Mouse (Mus musculus) lung, embryonic 14.5 days (tissue): ENCODE data around the gene Tbc1d22b. TPM values are rescaled to one million over a fixed set of nuclear protein-coding genes. Genes with fewer than 3 reads are reported as not detected.

Experiments used
- ATAC-seq: fragments of 200-750 bp; cut with Nextera tagmentation; 2 replicates; pipeline ENCODE4 v1.8.0; 2017; ENCODE audit warnings: mild to moderate bottlenecking, moderate TSS enrichment, moderate library complexity; ENCODE audit not compliant: insufficient read depth
- DNase-seq: peaks from one replicate; pipeline ENCODE4 v3.0.0-alpha.2; 2015
- H3K27ac ChIP-seq: fragments of 300-500 bp; sonication (generic); 2 replicates; pipeline ENCODE4 v1.5.1; 2014; ENCODE audit warnings: low read depth, mild to moderate bottlenecking, moderate library complexity
- H3K27me3 ChIP-seq: fragments of 300-500 bp; sonication (generic); 2 replicates; pipeline ENCODE4 v1.6.1; 2014; ENCODE audit warnings: low read length, control low read depth; ENCODE audit not compliant: insufficient read depth
- H3K36me3 ChIP-seq: fragments of 300-500 bp; sonication (generic); 2 replicates; pipeline ENCODE4 v1.6.1; 2014; ENCODE audit warnings: control low read depth; ENCODE audit not compliant: insufficient read depth
- H3K4me1 ChIP-seq: fragments of 300-500 bp; sonication (generic); 2 replicates; pipeline ENCODE4 v1.6.1; 2014; ENCODE audit warnings: antibody characterized with exemption, control low read depth; ENCODE audit not compliant: insufficient read depth
- H3K4me2 ChIP-seq: fragments of 300-500 bp; sonication (generic); 2 replicates; pipeline ENCODE4 v1.6.1; 2014; ENCODE audit warnings: mild to moderate bottlenecking
- H3K4me3 ChIP-seq: fragments of 300-500 bp; sonication (generic); 2 replicates; pipeline ENCODE4 v1.5.1; 2014; ENCODE audit warnings: low read depth, low read length
- H3K9ac ChIP-seq: fragments of 300-500 bp; sonication (generic); 2 replicates; pipeline ENCODE4 v1.6.1; 2014
- H3K9me3 ChIP-seq: fragments of 300-500 bp; sonication (generic); 2 replicates; pipeline ENCODE4 v1.6.1; 2016; ENCODE audit warnings: low read depth, low read length, control low read depth
- CTCF ChIP-seq: IDR thresholded peaks from 2 replicates; pipeline ENCODE4 v1.5.1; 2016; ENCODE audit warnings: antibody characterized with exemption, low read depth
- WGBS: fragments of 180-500 bp; shearing (Covaris S2); extraction: QIAGEN DNeasy Blood & Tissue Kit; methylation state at CpG from one replicate; pipeline ENCODE4 v1.1.7; 2014; 5-methylcytosine and 5-hydroxymethylcytosine counted together
- polyA plus RNA-seq: library from polyadenylated mRNA; unstranded; fragments of >200 nt; fragmentation: Nextera tagmentation; extraction: Ambion mirVana; gene quantifications from 2 replicates; pipeline ENCODE4 v1.2.1, GENCODE M21; 2014

The Tbc1d22b gene
- polyA plus RNA-seq, 1 experiment from 2014 or later, result 17.4 TPM

DNA sequence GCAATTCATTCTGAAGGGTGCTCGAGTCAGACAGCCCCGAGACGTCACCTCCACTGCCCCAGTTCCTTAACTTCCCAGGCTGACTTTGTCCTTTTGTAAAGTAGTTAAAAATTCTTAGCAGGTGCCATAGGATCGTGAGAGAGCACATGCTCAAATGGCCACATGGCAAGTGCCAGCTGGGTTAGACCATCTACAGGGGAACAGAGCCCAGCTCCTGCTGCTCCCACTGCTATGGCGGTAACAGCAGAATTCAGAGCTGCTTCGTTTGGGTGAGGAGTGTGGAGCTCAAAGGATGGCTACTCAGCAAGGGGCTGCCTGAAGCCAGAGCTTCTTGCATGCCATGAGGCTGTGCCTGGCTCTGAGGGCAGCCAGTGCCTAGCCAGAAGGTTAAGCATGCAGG is 20.2 kb downstream of the Tbc1d22b start:
- Histone ChIP-seq H3K9ac (no peak overlapping the region), H3K4me1 (no peaks in the 10 kb centered on the region), H3K4me3 (no peak overlapping the region), H3K27me3 (no peaks in the 10 kb centered on the region), H3K9me3 (no peaks in the 10 kb centered on the region), H3K36me3 (peaks cover 73% of the 10 kb centered on the region), H3K27ac (no peak overlapping the region), H3K4me2 (no peak overlapping the region)
- ATAC-seq, result no peak
- 88% methylated on average over 6 of the region's 6 CpGs for WGBS
- DNase-seq, result no peak
- TF ChIP-seq CTCF, result no peak

DNA sequence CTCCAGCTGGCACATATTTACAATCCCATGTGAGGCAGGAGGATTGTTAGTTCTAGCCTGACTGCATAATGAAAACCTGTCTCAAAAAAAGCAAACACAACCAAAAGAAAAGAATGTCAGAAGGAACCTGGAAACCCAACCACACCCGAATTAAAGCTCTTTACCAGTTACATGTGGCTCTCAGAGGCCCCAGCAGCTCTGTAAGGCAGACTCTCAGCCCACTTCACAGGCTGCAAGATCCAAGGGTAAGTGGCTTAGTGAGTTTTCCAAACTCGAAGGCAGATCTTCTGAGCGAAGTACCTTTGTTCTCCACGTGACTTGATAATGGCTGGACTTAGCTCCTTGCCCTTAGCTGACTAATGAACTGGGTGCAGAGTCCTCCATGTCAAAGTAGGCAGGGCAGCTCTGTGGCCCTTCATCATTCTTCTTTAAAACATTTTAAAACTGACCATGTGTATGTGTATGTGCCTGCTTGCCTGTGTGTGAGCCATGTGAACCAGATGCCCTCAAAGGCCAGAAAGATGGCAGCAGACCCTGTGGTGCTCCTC is 30.1 kb downstream of the Tbc1d22b start:
- H3K4me3 ChIP-seq, result no peak overlapping the region
- peaks cover 66% of the 10 kb centered on the region for H3K36me3 ChIP-seq
- no peaks in the 10 kb centered on the region for H3K4me1 ChIP-seq
- DNase-seq (no peak), ATAC-seq (no peak)
- H3K9me3 ChIP-seq, result no peaks in the 10 kb centered on the region
- no peak overlapping the region for H3K4me2 ChIP-seq
- H3K27ac ChIP-seq, result peak overlapping the region; percentile 50
- WGBS, result 70% methylated on average over 4 of the region's 4 CpGs
- no peaks in the 10 kb centered on the region for H3K27me3 ChIP-seq
- no peak overlapping the region for H3K9ac ChIP-seq
- TF ChIP-seq CTCF, result no peak

DNA sequence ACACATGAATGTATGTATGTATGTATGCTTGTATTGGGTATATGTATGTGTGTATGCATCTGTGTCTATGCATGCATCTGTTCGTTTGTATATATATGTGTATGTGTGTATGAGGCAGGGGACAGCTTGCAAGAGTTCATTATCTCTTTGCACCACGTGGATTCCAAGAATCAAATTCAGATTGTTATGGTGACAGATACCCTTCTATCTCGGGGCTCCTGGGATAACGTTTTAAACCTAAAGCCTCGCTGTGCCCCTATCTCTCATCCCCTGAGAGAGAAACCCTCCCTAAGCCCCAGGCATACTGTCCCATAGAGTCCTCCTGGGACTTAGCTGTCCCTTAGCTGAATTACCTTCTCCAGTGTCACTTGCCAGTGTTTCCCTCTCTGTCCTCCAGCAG is 34.0 kb downstream of the Tbc1d22b start:
- H3K27ac ChIP-seq, result no peak overlapping the region
- no peaks in the 10 kb centered on the region for H3K27me3 ChIP-seq
- no peak for TF ChIP-seq CTCF
- no peaks in the 10 kb centered on the region for H3K4me1 ChIP-seq
- no peak for DNase-seq
- H3K4me3 ChIP-seq, result no peak overlapping the region
- H3K9ac ChIP-seq, result no peak overlapping the region
- no peak overlapping the region for H3K4me2 ChIP-seq
- WGBS, result 66% methylated on average over 5 of the region's 5 CpGs
- no peaks in the 10 kb centered on the region for H3K9me3 ChIP-seq
- peaks cover 43% of the 10 kb centered on the region for H3K36me3 ChIP-seq
- no peak for ATAC-seq

DNA sequence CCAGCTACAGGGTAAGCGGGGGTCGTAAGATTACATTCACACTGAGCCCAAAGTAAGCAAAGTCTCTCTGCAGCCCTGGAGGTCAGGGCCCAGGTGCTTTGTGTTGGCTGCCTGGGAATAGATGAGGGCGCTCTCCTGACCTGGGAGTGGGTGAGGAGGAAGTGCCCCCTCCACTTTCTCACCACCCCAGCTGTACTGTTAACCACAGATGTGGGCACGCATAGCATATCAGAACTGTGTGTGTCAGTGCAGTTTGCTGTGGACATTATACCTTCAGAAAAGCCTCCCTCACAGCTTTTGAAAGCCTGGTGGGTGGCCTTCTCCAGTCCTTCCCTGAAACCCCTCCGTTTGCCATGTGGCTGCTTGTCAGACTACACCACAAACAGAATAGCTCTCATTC is 34.7 kb downstream of the Tbc1d22b start:
- TF ChIP-seq CTCF, result no peak
- WGBS, result 60% methylated on average over 5 of the region's 5 CpGs
- Histone ChIP-seq H3K36me3 (peaks cover 36% of the 10 kb centered on the region), H3K27me3 (no peaks in the 10 kb centered on the region), H3K9me3 (no peaks in the 10 kb centered on the region), H3K9ac (no peak overlapping the region), H3K27ac (no peak overlapping the region), H3K4me3 (no peak overlapping the region), H3K4me1 (no peaks in the 10 kb centered on the region), H3K4me2 (no peak overlapping the region)
- ATAC-seq (no peak), DNase-seq (no peak)

DNA sequence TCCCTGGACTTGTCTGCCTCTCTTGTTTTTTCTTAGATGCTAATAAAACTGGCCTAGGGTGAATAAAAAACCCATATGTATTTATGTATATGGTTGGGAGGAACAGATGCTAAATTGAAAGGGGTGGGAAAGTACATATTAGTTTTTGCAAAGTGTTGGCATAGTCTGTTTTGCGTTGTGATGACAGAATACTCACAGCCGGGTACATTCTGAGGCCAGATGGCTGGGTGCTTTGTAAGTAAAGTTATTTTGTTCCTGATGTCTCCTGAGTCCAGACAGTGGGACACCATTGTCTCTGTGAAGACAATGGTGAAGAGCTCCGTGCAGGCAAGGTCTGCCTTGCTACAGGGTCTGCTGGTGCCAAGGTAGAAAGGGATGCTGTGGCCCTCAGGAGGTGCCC is 35.2 kb downstream of the Tbc1d22b start:
- Histone ChIP-seq H3K4me3 (no peak overlapping the region), H3K9me3 (no peaks in the 10 kb centered on the region), H3K27me3 (no peaks in the 10 kb centered on the region), H3K4me1 (no peaks in the 10 kb centered on the region), H3K9ac (no peak overlapping the region), H3K36me3 (peaks cover 31% of the 10 kb centered on the region), H3K27ac (no peak overlapping the region), H3K4me2 (no peak overlapping the region)
- 68% methylated on average over 3 of the region's 3 CpGs for WGBS
- no peak for ATAC-seq
- no peak for TF ChIP-seq CTCF
- DNase-seq, result no peak

DNA sequence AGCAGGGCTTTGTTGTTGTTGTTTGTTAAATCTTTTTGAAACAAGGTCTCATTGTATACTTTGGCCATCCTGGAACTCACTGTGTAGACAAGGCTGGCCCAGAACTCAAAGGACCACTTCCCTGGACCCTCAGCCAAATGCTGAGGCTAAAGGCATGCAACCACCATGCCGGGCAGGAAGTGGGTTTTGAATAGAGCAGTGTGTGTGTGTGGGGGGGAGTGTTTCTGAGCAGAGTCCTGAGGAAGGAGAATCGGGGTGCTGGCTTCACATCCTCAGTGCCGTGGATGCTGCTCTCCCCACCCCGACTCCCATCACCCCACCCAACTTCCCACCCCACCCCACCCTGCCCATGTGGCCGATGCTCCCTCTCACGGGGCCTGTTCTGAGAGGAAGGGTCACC is 35.9 kb downstream of the Tbc1d22b start:
- H3K27me3 ChIP-seq, result no peaks in the 10 kb centered on the region
- no peak for TF ChIP-seq CTCF
- no peaks in the 10 kb centered on the region for H3K4me1 ChIP-seq
- H3K27ac ChIP-seq, result no peak overlapping the region
- DNase-seq (no peak), ATAC-seq (no peak)
- WGBS, result 94% methylated on average over 6 of the region's 6 CpGs
- no peak overlapping the region for H3K4me3 ChIP-seq
- H3K9ac ChIP-seq, result no peak overlapping the region
- no peak overlapping the region for H3K4me2 ChIP-seq
- peaks cover 28% of the 10 kb centered on the region for H3K36me3 ChIP-seq
- H3K9me3 ChIP-seq, result no peaks in the 10 kb centered on the region

DNA sequence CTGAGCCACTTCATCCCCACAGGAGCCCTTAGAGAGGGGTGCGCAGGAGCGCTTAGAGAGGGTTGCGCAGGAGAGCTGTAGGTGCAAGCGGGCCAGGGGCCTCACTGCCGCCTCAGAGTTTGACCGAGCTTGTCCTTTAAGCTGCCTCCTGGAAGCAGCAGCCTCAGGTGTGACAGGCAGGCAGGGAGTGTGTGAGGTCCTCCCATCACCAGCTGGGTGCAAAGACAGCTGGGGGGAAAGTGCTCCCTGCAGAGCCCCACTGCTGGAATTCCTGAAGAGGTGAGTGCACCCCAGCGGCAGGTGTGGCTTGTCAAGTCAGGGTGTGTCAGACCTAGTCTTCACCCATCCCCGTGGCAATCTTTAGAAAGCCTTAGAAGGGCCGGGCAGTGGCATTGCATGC is 37.3 kb downstream of the Tbc1d22b start:
- ATAC-seq (no peak), DNase-seq (no peak)
- no peak overlapping the region for H3K9ac ChIP-seq
- TF ChIP-seq CTCF, result no peak
- WGBS, result 67% methylated on average over 9 of the region's 9 CpGs
- no peak overlapping the region for H3K4me3 ChIP-seq
- no peaks in the 10 kb centered on the region for H3K9me3 ChIP-seq
- H3K4me1 ChIP-seq, result no peaks in the 10 kb centered on the region
- no peak overlapping the region for H3K27ac ChIP-seq
- H3K36me3 ChIP-seq, result peaks cover 29% of the 10 kb centered on the region
- H3K4me2 ChIP-seq, result no peak overlapping the region
- H3K27me3 ChIP-seq, result no peaks in the 10 kb centered on the region
